Mouse (Mus musculus): ENCODE data around the gene Nedd9.

The Nedd9 gene

GRCm38 (mm10) chr13:41486606-41487408 is at the start of gene Nedd9:
Nedd9 (minus strand) TSS chr13:41487362.
- peak; percentile 74 for DNase-seq

GRCm38 (mm10) chr13:41532625-41533024 is 45.5 kb upstream of the Nedd9 start:
- no peak for DNase-seq

- no peak for DNase-seq
These were observed 43.2 kb upstream of the Nedd9 start for GRCm38 (mm10) chr13:41530326-41530725.

- no peak for DNase-seq
These were observed 37.0 kb upstream of the Nedd9 start for GRCm38 (mm10) chr13:41524208-41524607.

- DNase-seq = peak; percentile 27
These were observed 34.1 kb upstream of the Nedd9 start for GRCm38 (mm10) chr13:41521296-41521695.

- no peak for DNase-seq
These were observed 33.5 kb upstream of the Nedd9 start for GRCm38 (mm10) chr13:41520549-41521161.

- no peak for DNase-seq
These were observed 32.6 kb upstream of the Nedd9 start for GRCm38 (mm10) chr13:41519792-41520191.

GRCm38 (mm10) chr13:41517193-41517592 is 30.0 kb upstream of the Nedd9 start:
- DNase-seq = peak; percentile 44

- DNase-seq = no peak
These were observed 28.6 kb upstream of the Nedd9 start for GRCm38 (mm10) chr13:41515749-41516148.

GRCm38 (mm10) chr13:41514918-41515317 is 27.8 kb upstream of the Nedd9 start:
- DNase-seq = no peak

GRCm38 (mm10) chr13:41513456-41513855 is 26.3 kb upstream of the Nedd9 start:
- peak; percentile 55 for DNase-seq

- no peak for DNase-seq
These were observed 25.1 kb upstream of the Nedd9 start for GRCm38 (mm10) chr13:41512243-41512642.

GRCm38 (mm10) chr13:41510631-41511419 is 23.7 kb upstream of the Nedd9 start:
- peak; percentile 55 for DNase-seq

- DNase-seq = no peak
These were observed 18.4 kb upstream of the Nedd9 start for GRCm38 (mm10) chr13:41505594-41505993.

- no peak for DNase-seq
These were observed 17.8 kb upstream of the Nedd9 start for GRCm38 (mm10) chr13:41504997-41505396.

- DNase-seq = no peak
These were observed 17.3 kb upstream of the Nedd9 start for GRCm38 (mm10) chr13:41504448-41504847.

GRCm38 (mm10) chr13:41502917-41503301 is 15.7 kb upstream of the Nedd9 start:
- DNase-seq = no peak

GRCm38 (mm10) chr13:41502136-41502916 is 15.2 kb upstream of the Nedd9 start:
- DNase-seq = no peak

GRCm38 (mm10) chr13:41500793-41501192 is 13.6 kb upstream of the Nedd9 start:
- no peak for DNase-seq

GRCm38 (mm10) chr13:41498611-41499121 is 11.5 kb upstream of the Nedd9 start:
- no peak for DNase-seq

- DNase-seq = no peak
These were observed 7.5 kb upstream of the Nedd9 start for GRCm38 (mm10) chr13:41494681-41495080.

GRCm38 (mm10) chr13:41491981-41492702 is 5.0 kb upstream of the Nedd9 start:
- no peak for DNase-seq
